Mouse (Mus musculus) ES-E14 (cell line): ENCODE data around the gene Gprc5a.

Source experiments
- CHD2 ChIP-seq: IDR thresholded peaks from 2 replicates; pipeline ENCODE4 v1.6.1; 2014; ENCODE audit warnings: mild to moderate bottlenecking, low read depth, low read length, inconsistent platforms
- HCFC1 ChIP-seq: IDR thresholded peaks from 2 replicates; pipeline ENCODE4 v1.6.1; 2012; ENCODE audit warnings: low read length, inconsistent platforms, borderline replicate concordance; ENCODE audit not compliant: insufficient read depth
- ZNF384 ChIP-seq: IDR thresholded peaks from 2 replicates; pipeline ENCODE4 v1.6.1; 2012; ENCODE audit warnings: low read depth, low read length, inconsistent platforms

- TF ChIP-seq CHD2 (no peak), ZNF384 (no peak), HCFC1 (no peak)
These were observed 10.8 kb downstream of the Gprc5a start for GRCm38 (mm10) chr6:135076202-135076601.
